Mouse (Mus musculus): ENCODE results near the gene Dock3.

The Dock3 gene

GRCm38 (mm10) chr9:107231539-107232139 is at the start of gene Dock3:
Dock3 (minus strand) TSS chr9:107231909.
- DNase-seq (ENCODE audit: low read depth): no peak

DNA sequence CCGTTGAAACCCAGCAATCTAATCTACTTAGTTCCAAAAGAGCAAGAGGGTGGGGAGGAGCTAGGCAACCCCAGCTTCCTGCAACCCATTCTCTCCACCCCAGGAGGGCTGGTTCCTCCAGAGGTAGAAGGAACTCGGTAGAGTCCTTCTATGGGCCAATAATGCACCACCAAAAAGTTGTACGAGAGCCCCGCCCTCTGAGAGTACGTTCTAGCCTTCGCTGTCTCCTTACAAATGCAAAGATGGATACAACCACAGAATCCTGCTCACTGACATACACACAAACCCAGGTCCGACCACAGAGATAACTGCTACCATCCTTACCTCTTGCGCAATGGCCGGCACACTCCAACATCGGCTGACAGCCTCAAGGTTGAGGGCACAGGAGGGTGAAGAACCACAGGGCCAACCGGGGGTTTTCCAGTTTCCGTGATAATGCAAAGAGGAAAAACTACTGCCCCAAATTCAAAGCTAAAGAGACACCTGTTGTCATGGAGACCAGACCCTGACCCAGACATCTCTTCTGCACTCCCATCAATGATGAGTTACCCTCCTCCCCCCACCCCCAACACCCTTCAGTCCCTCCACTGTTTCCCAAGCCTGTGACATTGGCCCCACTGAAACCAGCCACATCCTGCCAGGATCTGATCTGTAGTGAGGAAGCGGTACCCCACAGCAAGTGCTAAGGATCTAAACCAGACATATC is 48.8 kb upstream of the Dock3 start:
- DNase-seq (ENCODE audit: low read depth): no peak

- DNase-seq (ENCODE audit: low read depth): peak; percentile 59
These were observed 47.9 kb upstream of the Dock3 start for GRCm38 (mm10) chr9:107279378-107280321.

DNA sequence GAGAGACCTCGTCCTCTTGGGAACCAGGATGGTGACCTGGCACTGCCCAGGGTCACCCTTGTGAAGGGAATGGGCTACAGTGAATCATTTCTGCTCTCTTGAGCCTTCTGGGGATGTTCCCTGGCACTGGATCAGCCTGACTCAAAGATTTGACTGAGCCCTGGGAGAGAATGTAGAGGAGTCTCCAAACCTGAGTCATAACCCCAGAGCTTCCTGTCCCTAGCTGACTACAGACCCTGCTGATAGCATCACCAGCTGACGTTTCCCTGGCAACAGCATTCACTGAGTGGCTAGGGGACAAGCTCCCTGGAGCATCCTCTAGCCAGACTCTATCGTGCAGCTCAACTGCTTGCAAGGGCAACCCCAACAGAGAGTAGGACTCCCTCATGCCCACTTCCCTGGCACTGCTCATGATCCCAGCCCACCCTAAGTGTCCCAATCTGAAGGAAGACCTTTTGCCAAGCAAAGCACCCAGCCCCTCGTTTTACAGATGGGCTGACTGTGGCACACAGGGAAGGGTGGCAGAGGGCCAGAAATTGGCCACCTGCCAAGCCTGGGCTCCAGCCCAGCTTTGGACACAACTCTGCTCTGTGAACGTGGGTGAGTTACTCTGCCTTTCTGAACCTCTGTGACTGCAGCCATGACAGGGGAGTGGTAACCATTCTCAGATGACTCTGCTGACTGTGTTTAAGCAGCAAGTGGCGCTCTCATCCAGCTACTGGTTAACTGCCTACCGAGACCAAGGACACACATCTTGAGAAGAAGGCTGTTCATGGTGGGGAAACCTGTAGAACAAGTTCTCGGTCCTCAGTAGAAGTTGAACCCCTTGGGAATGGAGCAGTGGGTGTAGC is 47.0 kb upstream of the Dock3 start:
- DNase-seq (ENCODE audit: low read depth): peak; percentile 92

DNA sequence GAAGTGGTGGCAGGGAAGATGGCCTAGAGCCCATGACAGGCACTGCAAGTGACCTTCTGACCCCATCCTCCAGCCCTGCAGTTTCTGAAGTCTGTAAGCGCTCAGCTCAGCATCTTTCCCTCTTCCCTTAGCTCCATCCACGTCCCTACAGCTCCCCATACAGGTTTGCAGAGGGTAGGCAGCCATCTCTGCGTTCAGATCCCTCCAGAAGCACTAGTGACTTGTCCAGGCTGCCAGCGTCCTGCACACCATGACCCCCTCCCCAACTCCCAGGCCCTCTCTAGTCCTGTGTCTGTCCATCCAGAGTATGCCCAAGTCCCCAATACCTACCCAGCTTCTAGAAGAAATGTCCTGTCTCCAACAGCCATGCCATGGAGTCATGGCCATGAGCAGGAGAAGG is 46.4 kb upstream of the Dock3 start:
- DNase-seq (ENCODE audit: low read depth): peak; percentile 46

GRCm38 (mm10) chr9:107277603-107278002 is 45.9 kb upstream of the Dock3 start:
- DNase-seq (ENCODE audit: low read depth): no peak

DNA sequence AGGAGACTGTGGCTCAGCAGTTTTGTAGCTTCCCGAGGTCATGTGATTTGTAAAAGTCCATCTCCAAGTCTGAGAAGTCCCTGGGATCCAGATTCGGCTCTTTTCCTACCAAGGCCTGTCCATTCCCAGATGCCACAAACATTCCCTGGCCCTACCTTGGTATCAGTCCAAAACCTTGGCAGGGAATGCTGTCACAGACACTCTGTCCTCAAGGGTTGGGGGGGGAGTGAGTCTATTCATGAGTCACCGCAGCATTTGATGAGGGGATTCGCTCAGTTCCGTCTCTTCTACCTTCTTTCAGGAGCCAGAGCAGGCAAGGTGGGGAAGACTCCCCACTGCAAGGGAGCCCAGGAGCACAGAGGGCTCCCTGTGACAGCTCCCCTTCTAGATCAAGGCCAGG is 44.0 kb upstream of the Dock3 start:
- DNase-seq (ENCODE audit: low read depth): no peak

DNA sequence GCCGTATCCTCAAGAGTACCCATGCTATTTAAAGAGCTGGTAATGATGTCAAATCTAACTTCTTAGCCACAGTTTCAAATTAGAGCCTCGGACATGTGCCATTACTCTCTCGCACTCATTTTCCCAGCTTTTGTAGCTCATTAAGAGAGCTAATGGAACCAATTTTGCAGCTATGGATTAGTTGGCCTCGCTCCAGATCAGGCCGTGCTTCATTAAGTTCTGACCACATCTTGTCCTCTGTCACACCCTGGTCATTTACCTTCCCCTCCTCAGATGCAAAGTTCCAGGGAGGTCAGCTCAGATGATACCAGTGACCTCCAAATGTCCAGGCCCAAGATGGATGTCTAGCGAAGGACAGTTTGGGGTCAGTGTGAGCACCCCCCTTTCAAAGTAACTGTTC is 43.0 kb upstream of the Dock3 start:
- DNase-seq (ENCODE audit: low read depth): no peak

- DNase-seq (ENCODE audit: low read depth): no peak
These were observed 41.5 kb upstream of the Dock3 start for GRCm38 (mm10) chr9:107273184-107273583.

DNA sequence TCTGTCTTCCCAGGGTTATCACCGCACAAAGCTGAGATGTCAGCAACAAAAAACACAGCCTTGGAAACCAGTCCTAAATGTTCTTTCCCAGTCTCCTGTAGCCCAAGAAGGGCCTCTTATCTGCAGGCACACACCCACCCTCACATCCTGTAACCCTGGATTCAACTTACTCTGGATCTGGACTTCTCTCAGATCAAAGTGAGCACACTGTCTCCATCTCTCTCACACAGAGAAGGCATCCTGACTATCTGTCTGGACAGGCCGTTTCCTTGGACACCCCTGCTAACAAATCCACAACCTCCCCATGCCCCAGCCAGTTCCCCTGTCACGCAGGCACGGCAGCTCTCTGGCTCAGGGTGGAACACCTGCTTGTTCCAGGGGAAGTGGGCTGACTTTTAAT is 40.6 kb upstream of the Dock3 start:
- DNase-seq (ENCODE audit: low read depth): no peak

DNA sequence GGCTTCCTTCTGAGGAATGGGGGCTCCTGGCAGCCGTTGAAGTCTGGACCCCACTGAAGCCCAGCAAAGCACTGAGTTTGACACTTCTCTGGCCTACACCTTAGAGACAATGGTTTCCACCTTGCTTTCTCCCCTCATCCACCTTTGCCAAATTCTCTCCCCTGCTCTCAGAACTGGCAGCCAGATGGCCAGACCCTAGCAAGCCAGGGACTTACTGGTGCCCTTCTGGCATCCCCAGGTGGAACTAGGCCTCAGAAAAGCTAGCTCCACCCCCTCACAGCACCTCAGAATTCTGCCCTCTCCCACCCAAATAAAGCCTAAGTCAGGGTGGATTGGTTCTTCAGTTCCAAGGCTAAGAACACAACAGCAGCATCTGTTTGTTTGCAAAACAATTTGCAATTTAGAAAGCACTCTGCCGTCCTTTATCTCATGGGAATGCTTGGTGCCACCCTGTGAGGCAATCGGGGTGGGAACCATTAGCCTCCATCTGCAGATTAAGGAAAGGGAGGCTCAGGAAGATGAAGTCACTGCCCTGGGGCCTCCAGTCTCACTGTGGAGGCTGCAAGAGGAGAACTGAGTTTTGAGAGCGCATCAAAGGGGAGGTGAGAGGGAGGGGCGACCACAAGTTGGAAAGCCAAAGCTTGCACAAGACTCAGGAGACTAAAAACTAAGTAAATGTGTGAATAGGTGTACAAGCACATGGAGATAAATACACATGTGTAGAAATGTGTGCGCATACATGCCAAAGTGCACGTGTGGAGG is 39.6 kb upstream of the Dock3 start:
- peak; percentile 34 for DNase-seq (ENCODE audit: low read depth)

DNA sequence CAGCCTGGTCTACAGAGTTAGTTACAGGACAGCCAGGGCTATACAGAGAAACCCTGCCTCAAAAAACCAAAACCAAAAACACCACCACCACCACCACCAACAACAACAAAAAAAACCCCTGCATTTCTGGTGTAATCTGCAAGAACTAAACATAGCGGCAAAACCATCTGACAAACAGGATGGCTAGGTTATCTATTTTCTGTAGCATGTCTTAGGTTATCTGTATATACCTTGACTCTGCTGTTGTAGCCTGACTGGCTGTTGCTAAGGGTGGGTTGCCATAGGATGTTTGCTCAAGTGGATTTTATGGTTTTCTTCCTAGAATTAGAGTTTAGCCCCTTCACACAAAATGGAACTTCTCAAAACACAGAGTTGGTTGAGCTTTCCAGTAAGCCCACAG is 38.1 kb upstream of the Dock3 start:
- no peak for DNase-seq (ENCODE audit: low read depth)

DNA sequence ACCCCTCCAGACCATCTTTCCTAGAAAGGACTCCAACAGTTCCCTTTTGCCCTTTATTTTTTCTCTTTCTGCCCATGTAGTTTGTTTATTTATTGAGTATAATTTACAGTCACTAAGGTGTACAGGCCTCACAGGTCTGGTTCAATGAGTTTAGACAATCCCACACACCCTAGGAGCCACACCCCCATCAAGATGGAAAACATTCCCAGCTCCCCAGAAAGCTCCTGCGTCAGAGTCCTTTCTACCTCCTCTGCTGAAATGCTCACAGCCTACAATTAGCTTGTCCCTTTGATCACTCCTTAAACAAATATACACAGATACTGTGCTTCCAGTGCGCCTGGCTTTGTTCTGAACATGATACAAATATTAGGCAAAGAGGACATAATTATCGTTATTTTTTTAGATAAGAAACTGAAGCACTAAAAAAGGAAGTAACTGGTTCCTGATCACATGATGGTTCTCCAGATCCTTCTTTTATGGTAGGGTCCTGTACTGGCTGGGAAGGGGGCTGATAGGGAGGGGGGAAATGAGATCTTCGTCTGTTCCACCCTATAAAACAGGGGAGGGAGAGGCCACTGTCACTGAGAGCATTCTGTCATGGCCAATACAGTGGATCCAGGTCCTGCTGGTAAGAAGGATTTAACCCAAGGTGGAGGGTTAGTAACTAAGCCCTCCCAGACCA is 36.2 kb upstream of the Dock3 start:
- no peak for DNase-seq (ENCODE audit: low read depth)

- no peak for DNase-seq (ENCODE audit: low read depth)
These were observed 35.3 kb upstream of the Dock3 start for GRCm38 (mm10) chr9:107267028-107267427.

DNA sequence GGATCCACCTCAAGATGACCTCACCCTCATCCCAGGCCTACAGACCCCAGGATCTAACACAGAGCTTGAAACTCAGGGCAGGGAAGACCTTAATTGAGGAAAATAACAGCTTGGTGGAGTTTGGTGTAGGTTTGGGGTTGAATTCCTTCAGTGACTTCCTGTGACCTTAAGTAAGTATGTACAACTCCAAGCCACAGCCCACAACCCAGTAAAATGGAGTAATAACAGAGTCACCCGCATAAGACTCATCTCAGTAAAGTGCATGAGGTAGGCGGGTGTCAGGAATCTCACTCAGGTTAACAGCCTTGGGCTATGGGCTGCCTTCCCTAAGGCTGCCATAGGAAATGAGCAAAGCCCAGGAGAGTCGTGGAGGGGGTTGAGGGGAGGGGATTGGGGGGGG is 33.0 kb upstream of the Dock3 start:
- DNase-seq (ENCODE audit: low read depth): peak; percentile 38

- DNase-seq (ENCODE audit: low read depth): peak; percentile 95
These were observed 32.2 kb upstream of the Dock3 start for GRCm38 (mm10) chr9:107263912-107264311.

DNA sequence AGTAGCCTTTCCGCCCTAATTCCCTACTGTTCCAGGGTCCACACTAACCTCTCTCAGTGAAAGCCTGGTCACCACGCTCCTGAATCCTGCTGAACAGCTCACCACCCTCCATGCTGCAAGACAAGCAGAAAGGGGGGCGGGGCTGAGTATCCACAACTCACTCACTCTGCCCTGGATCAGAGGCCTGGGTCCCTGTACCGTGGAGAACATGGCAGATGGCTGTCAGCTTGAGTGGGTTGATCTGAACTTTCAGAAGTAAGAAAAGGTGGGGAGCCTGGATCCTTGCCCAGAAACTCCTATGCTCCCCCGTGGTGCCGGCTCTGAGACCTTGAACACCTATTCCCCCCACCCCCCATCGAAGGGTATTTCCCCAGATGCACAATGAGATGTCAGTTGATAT is 30.7 kb upstream of the Dock3 start:
- no peak for DNase-seq (ENCODE audit: low read depth)

- no peak for DNase-seq (ENCODE audit: low read depth)
These were observed 30.1 kb upstream of the Dock3 start for GRCm38 (mm10) chr9:107261792-107262191.

DNA sequence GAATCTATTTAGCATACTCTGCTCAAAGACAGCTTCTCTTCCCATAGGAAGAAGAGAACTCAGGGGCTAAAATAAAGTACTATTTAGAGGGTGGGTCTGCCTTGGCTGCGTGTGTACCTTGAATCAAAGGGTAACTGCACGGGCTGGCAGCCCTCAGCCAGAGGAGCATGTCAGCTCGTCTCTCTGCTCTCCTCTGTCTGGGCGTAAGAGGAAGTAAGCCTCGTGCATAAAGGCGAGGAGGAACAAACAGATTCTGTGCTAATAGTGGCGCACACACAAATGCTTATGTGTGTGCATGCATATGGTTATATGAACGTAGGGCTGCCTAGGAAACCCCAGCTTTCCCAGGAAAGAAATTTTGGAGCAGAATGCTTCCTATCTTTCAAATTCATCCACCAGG is 29.1 kb upstream of the Dock3 start:
- no peak for DNase-seq (ENCODE audit: low read depth)

DNA sequence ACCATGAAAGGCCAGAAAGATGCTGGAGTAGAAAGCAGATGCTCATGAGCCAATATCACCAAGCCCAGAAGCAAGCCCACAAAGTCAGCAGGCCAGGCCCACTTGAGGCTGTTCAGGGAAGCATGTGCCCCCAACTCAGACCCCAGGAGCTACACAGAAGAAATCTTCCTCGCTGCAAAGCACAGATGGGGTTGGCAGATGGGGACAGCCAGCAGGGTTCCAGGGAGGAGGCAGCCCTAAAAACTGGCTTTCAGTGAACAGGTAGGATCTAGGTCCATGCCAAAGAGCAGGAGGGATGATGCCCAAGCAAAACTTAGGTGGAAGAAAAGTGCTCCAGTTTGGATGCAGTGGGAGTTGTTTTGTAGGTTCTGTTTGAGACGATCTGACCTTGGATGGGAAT is 28.7 kb upstream of the Dock3 start:
- DNase-seq (ENCODE audit: low read depth): no peak

- no peak for DNase-seq (ENCODE audit: low read depth)
These were observed 27.9 kb upstream of the Dock3 start for GRCm38 (mm10) chr9:107259571-107259970.

Data from NIH3T3 (cell line).